ENCODE assay signal across 10 mouse cellular contexts in genomic region chr5:74613491-74614151, GRCm38 (mm10).
DNase-seq lines count a peak whose midpoint lies in the region; ATAC-seq lines count a peak whose summit lies in the region.
"Had no signal": no experiment of that assay in that cellular context is flagged by ENCODE, and none has a peak within 500 bp of the region (broad histone marks: within the 10 kb centered on the region; RNA-seq: fewer than 3 reads in every experiment).

No protein-coding gene starts in this region.

- 0 out of 2 replicates have a peak, but pooled peaks cover 3% of the 10 kb centered on the region for H3K9me3 ChIP-seq in stomach, embryonic 16.5 days (replicated peaks; ENCODE audit: control insufficient read depth, low read length)
- H3K9me3 ChIP-seq in hindbrain, embryonic 11.5 days (ENCODE audit: control insufficient read depth, low read length), result no peaks in the 10 kb centered on the region

- H3K36me3 ChIP-seq in stomach, embryonic 16.5 days (ENCODE audit: control insufficient read depth, insufficient read depth, low read length), result no peaks in the 10 kb centered on the region
- H3K36me3 ChIP-seq in hindbrain, embryonic 11.5 days (ENCODE audit: control insufficient read depth, insufficient read depth, low read length), result no peaks in the 10 kb centered on the region

- ATAC-seq in stomach, embryonic 16.5 days (ENCODE audit: insufficient read depth, low FRiP score), result no peak; the same call in 1 of the 2 replicates
- no peak for ATAC-seq in hindbrain, embryonic 11.5 days (ENCODE audit: low FRiP score)

- intact Hi-C loops in left cerebral cortex, postnatal 4 days (cut with DNase I), result no loop called here

- H3K27me3 ChIP-seq in stomach, embryonic 16.5 days (ENCODE audit: control insufficient read depth, insufficient read depth, low read length), result no peaks in the 10 kb centered on the region
- no peaks in the 10 kb centered on the region for H3K27me3 ChIP-seq in hindbrain, embryonic 11.5 days (ENCODE audit: control insufficient read depth, insufficient read depth, low read length)

- no peak overlapping the region for H3K4me3 ChIP-seq in stomach, embryonic 16.5 days (replicated peaks; ENCODE audit: low read length)
- no peak overlapping the region for H3K4me3 ChIP-seq in hindbrain, embryonic 11.5 days (ENCODE audit: low read depth, low read length)

- H3K27ac ChIP-seq in stomach, embryonic 16.5 days (ENCODE audit: low read length), result no peak overlapping the region
- no peak overlapping the region for H3K27ac ChIP-seq in hindbrain, embryonic 11.5 days (ENCODE audit: low read depth, low read length)

- DNase-seq in left cerebral cortex, postnatal 4 days, result peak; percentile 18
- DNase-seq in left cerebral cortex, adult 9 months (ENCODE audit: low spot score in 2 of 2), result no peak
- DNase-seq in heart, adult 9 months (ENCODE audit: low spot score in 2 of 2), result peak; percentile 44 to 47
- peak; percentile 45 to 54 for DNase-seq in layer of hippocampus, postnatal 10 days (ENCODE audit: low spot score in 2 of 2)
- DNase-seq in c-Kit-positive CD71-positive TER-119-positive erythroid progenitor cells, embryonic 14.5 days (ENCODE audit: low spot score), result no peak
- no peak for DNase-seq in gastrocnemius, postnatal 25 days
- DNase-seq in hindbrain, embryonic 11.5 days (ENCODE audit: low spot score), result no peak
- DNase-seq: cerebellum, adult 9-11 months; thymus, postnatal 25 days had no signal

- no peak overlapping the region for H3K9ac ChIP-seq in stomach, embryonic 16.5 days (ENCODE audit: low read length)
- no peak overlapping the region for H3K9ac ChIP-seq in hindbrain, embryonic 11.5 days (ENCODE audit: low read depth, low read length)

- H3K4me1 ChIP-seq in stomach, embryonic 16.5 days (ENCODE audit: control insufficient read depth, insufficient read depth, low read length), result no peaks in the 10 kb centered on the region
- H3K4me1 ChIP-seq in hindbrain, embryonic 11.5 days (replicated peaks; ENCODE audit: control insufficient read depth, insufficient read depth, low read length), result no peaks in the 10 kb centered on the region

- WGBS in stomach, embryonic 16.5 days, result 29% methylated on average over 18 of the region's 18 CpGs
- 78% methylated on average over 18 of the region's 18 CpGs for WGBS in hindbrain, embryonic 11.5 days

- H3K4me2 ChIP-seq in stomach, embryonic 16.5 days (ENCODE audit: low read depth, low read length), result peak overlapping the region; percentile 13
- no peak overlapping the region for H3K4me2 ChIP-seq in hindbrain, embryonic 11.5 days (replicated peaks; ENCODE audit: low read depth, low read length)

Comparison
In these comparisons a context has a peak if more than half of its experiments do, and no peak if none do; other contexts are left out.
1. DNase-seq: peak in left cerebral cortex, postnatal 4 days (single experiment), heart, adult 9 months (2 of 2) and layer of hippocampus, postnatal 10 days (2 of 2); none in left cerebral cortex, adult 9 months (0 of 2), c-Kit-positive CD71-positive TER-119-positive erythroid progenitor cells, embryonic 14.5 days (single experiment), gastrocnemius, postnatal 25 days (single experiment) and hindbrain, embryonic 11.5 days (single experiment).